Mouse (Mus musculus): ENCODE measurements around the gene Sh3bgr. TPM values are rescaled to one million over a fixed set of nuclear protein-coding genes. Genes with fewer than 3 reads are reported as not detected.

Sh3bgr gene
- total RNA-seq, 2 experiments from 2014 or later, result not detected

GRCm38 (mm10) chr16:96201485-96202232, 1.4 kb downstream of the Sh3bgr start:
- no peak for ATAC-seq (replicated peaks; ENCODE audit: low FRiP score, poor library complexity, severe bottlenecking)

- no peak for ATAC-seq (replicated peaks; ENCODE audit: low FRiP score, poor library complexity, severe bottlenecking)
Observed at GRCm38 (mm10) chr16:96209789-96210188, 9.5 kb downstream of the Sh3bgr start.

GRCm38 (mm10) chr16:96210856-96211255, 10.6 kb downstream of the Sh3bgr start:
- no peak for ATAC-seq (replicated peaks; ENCODE audit: low FRiP score, poor library complexity, severe bottlenecking)

GRCm38 (mm10) chr16:96213027-96213426, 12.8 kb downstream of the Sh3bgr start:
- ATAC-seq (replicated peaks; ENCODE audit: low FRiP score, poor library complexity, severe bottlenecking), result no peak

GRCm38 (mm10) chr16:96221491-96221890, 21.2 kb downstream of the Sh3bgr start:
- ATAC-seq (replicated peaks; ENCODE audit: low FRiP score, poor library complexity, severe bottlenecking), result no peak

- no peak for ATAC-seq (replicated peaks; ENCODE audit: low FRiP score, poor library complexity, severe bottlenecking)
Observed at GRCm38 (mm10) chr16:96221959-96222358, 21.7 kb downstream of the Sh3bgr start.

GRCm38 (mm10) chr16:96222452-96222851, 22.2 kb downstream of the Sh3bgr start:
- ATAC-seq (replicated peaks; ENCODE audit: low FRiP score, poor library complexity, severe bottlenecking), result no peak

GRCm38 (mm10) chr16:96228438-96228837, 28.2 kb downstream of the Sh3bgr start:
- no peak for ATAC-seq (replicated peaks; ENCODE audit: low FRiP score, poor library complexity, severe bottlenecking)

- no peak for ATAC-seq (replicated peaks; ENCODE audit: low FRiP score, poor library complexity, severe bottlenecking)
Observed at GRCm38 (mm10) chr16:96229044-96229555, 28.9 kb downstream of the Sh3bgr start.

- ATAC-seq (replicated peaks; ENCODE audit: low FRiP score, poor library complexity, severe bottlenecking), result no peak
Observed at GRCm38 (mm10) chr16:96230411-96230810, 30.2 kb downstream of the Sh3bgr start.

- ATAC-seq (replicated peaks; ENCODE audit: low FRiP score, poor library complexity, severe bottlenecking), result no peak
Observed at GRCm38 (mm10) chr16:96231251-96231650, 31.0 kb downstream of the Sh3bgr start.

GRCm38 (mm10) chr16:96231974-96232373, 31.7 kb downstream of the Sh3bgr start:
- no peak for ATAC-seq (replicated peaks; ENCODE audit: low FRiP score, poor library complexity, severe bottlenecking)

GRCm38 (mm10) chr16:96233996-96234395, 33.7 kb downstream of the Sh3bgr start:
- ATAC-seq (replicated peaks; ENCODE audit: low FRiP score, poor library complexity, severe bottlenecking), result no peak

GRCm38 (mm10) chr16:96235366-96235970, 35.2 kb downstream of the Sh3bgr start, which contains the start of gene B3galt5:
B3galt5 (plus strand) TSS chr16:96235801.
- ATAC-seq (replicated peaks; ENCODE audit: low FRiP score, poor library complexity, severe bottlenecking), result no peak

- ATAC-seq (replicated peaks; ENCODE audit: low FRiP score, poor library complexity, severe bottlenecking), result no peak
Observed at GRCm38 (mm10) chr16:96244496-96244895, 44.2 kb downstream of the Sh3bgr start.

GRCm38 (mm10) chr16:96249635-96250034, 49.4 kb downstream of the Sh3bgr start:
- no peak for ATAC-seq (replicated peaks; ENCODE audit: low FRiP score, poor library complexity, severe bottlenecking)

GRCm38 (mm10) chr16:96252146-96252545, 51.9 kb downstream of the Sh3bgr start:
- no peak for ATAC-seq (replicated peaks; ENCODE audit: low FRiP score, poor library complexity, severe bottlenecking)

- no peak for ATAC-seq (replicated peaks; ENCODE audit: low FRiP score, poor library complexity, severe bottlenecking)
Observed at GRCm38 (mm10) chr16:96258429-96258828, 58.2 kb downstream of the Sh3bgr start.

- no peak for ATAC-seq (replicated peaks; ENCODE audit: low FRiP score, poor library complexity, severe bottlenecking)
Observed at GRCm38 (mm10) chr16:96271736-96272135, 71.5 kb downstream of the Sh3bgr start.

- no peak for ATAC-seq (replicated peaks; ENCODE audit: low FRiP score, poor library complexity, severe bottlenecking)
Observed at GRCm38 (mm10) chr16:96272929-96273619, 72.8 kb downstream of the Sh3bgr start.

- no peak for ATAC-seq (replicated peaks; ENCODE audit: low FRiP score, poor library complexity, severe bottlenecking)
Observed at GRCm38 (mm10) chr16:96276596-96276995, 76.3 kb downstream of the Sh3bgr start.

Data from erythroblast, adult 5-6 weeks (primary cell).